Mouse (Mus musculus): Measurements from ENCODE around the gene Otof.

DNA sequence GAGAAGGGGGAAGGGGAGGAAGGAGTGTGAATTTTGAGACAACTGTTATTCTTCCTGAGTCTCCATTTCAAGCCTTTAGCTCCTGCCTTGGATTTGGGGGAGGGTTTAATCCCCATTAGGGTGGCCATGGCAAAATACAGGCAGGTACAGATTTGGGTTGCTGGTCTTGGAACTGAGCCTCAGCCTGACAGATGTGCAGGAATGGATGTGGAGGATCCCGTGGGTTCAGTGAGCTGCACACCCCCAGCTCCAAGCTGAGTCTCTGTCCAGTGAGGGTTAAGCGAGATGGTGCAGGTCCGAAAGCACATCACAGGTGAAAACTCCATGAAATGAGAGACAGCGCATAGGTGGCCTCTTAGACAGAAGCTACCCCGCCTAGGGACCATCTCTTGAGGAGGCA lies 61.2 kb downstream of the Otof start:
- TF ChIP-seq CTCF (IDR thresholded peaks at IDR 0.05; ENCODE audit: low read depth) (no peak), EP300 (IDR thresholded peaks at IDR 0.05; ENCODE audit: low read depth) (no peak)

All from liver, postnatal 0 days (tissue).